Mouse (Mus musculus): ENCODE measurements around the gene Ccdc69.
"Not testable (repeated sequence)": the region's sequence is repeated elsewhere in the genome, so short reads cannot be mapped to it uniquely, and the experiment has no call there.

Ccdc69 gene

DNA sequence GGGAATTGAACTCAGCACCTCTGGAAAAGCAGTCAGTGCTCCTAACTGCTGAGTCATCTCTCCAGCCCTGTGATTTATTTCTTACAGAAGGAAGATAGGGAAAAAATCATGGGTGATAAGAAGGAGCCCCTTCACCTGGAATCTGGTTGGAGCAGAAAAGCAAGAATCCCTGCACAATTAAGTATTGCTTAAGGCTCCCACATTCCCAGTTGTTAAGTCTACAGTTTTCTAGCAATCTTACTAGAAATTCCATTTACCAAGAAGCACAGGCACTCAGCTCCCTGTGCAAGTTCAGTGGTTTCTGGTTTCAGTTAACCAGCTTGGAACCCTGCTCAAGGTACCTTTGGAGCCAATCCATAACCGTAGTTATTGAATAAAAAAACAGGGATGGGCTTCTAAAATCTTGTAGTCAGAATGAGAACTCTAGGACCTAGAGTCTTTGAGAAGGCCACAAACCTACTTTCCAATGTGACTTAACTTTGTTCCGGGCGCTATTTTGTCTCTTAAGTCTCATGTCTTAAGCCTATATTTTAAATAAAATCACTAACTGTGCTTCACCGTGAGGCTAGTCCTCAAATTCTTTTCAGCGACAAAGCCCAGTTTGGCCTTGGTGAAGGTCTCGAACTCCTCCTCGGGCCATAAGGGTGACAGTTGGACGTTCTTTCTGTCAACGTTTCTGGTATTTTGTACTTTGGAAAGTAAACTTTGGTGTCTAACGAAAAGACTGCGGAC lies 19.0 kb upstream of the Ccdc69 start:
- no peak for DNase-seq (ENCODE audit: low spot score)

DNA sequence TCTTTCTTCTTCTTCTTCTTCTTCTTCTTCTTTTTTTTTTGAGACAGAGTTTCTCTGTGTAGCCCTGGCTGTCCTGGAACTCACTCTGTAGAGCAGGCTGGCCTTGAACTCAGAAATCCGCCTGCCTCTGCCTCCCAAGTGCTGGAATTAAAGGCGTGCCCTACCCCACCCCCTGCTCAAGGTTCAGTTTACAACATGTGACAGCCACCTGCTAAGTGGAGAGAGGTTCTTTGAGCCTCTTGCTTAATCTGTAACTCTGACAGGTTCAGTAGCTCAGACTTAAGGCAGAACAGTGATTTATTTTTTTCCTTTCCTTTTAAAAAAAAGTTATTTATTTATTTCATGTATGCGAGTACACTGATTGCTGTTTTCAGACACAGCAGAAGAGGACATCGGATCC lies 18.4 kb upstream of the Ccdc69 start:
- not testable (repeated sequence) for DNase-seq (ENCODE audit: low spot score)

DNA sequence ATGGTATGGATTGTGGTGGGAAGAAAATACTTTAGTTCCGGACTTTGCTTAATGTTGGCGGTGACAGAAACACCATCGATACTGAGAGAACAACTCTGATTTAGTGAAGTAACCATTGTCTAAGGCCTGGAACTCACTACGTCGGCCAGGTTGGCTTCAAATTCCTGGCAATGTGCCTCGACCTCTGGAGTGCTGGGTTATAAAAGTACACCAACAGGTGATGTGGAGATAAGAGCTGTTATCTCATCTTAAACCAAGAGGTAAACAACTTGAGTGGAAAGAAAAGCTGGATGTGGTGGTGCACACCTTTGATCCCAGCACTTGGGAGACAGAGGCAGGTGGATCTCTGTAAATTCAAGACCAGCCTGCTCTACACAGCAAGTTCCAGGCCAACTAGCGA lies 15.2 kb upstream of the Ccdc69 start:
- no peak for DNase-seq (ENCODE audit: low spot score)

DNA sequence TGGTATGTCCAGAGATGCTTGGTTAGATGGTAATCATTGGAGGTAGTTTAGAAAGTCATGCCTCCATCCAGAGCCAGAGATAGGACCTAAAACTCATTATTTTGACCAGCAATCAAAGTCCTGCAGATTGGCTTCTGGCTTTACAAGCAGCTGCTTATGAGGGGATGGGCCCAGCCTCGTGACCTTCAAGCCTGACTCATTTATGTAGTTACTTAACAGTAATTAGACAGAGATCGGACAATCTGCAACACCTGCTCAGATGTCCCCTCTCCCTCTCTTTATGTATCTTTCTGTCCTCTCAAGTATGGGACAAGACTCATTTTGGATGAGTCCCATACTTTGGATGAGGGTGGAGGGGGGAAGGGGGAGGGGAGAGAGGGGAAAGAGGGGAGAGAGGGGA lies 12.0 kb upstream of the Ccdc69 start:
- no peak for DNase-seq (ENCODE audit: low spot score)

DNA sequence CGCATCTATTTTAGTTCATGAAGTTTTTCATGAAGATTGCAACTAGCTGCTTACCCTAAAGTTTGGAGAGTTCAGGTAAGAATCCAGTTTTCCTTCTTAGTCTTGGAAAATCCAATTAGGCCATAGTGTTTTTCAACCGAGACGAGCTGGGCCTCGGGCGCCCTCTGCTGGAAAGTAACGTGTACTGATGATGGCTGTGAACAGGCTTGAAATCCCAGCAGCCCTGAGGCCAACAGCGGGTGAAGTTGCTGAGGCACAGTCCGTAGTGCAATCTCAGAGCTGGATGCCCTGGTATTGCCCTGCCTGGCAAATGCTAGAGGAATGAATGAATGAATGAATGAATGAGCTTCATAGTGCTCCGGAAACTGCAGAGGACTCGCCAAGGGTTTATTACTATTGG lies 9.1 kb upstream of the Ccdc69 start:
- DNase-seq (ENCODE audit: low spot score), result no peak

DNA sequence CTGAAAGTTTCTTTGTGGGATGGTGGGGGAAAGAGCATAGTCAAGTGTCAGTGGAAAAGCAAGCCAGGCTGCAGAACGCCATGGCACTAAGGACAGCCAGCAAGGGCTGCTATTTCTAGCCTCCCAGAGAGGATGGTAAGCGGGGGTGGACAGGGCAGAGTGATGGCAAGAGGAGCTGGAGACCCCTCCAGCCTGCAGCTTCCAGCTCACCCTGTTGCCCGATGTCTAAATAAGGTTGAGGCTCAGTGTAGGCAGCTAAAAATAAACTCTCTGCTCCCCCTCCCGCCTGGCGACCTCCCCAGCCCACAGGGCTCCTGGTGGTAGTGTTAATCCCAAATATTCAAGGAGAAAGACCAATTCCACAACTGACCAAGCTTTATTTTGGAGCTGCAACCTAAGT lies 7.5 kb upstream of the Ccdc69 start:
- no peak for DNase-seq (ENCODE audit: low spot score)

DNA sequence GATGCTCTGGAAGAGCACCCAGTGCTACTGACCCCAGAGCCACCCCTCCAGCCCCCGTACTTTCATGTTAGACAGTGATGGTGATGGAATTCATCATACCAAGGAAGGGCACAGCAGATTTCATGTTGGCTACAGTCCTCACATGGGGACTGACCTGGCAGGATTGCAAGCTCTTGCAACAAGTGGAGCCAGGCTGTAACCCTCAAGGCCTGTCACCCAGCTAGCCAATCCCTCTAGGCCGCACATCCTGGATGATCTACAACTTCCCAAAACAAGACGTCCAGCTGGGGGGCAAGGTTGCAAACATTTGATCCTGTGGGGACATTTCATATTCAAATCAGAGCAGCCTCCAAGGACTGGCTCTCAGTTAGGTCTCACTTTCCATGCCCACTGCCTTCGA lies 6.7 kb upstream of the Ccdc69 start:
- no peak for DNase-seq (ENCODE audit: low spot score)

- no peak for DNase-seq (ENCODE audit: low spot score)
These were observed 3.3 kb upstream of the Ccdc69 start for GRCm38 (mm10) chr11:55081206-55081605.

- no peak for DNase-seq (ENCODE audit: low spot score)
These were observed 1.2 kb upstream of the Ccdc69 start for GRCm38 (mm10) chr11:55079180-55079579.

- DNase-seq (ENCODE audit: low spot score), result no peak
These were observed 571 bp upstream of the Ccdc69 start for GRCm38 (mm10) chr11:55078502-55078901.

- no peak for DNase-seq (ENCODE audit: low spot score)
These were observed 1.7 kb downstream of the Ccdc69 start for GRCm38 (mm10) chr11:55076234-55076633.

DNA sequence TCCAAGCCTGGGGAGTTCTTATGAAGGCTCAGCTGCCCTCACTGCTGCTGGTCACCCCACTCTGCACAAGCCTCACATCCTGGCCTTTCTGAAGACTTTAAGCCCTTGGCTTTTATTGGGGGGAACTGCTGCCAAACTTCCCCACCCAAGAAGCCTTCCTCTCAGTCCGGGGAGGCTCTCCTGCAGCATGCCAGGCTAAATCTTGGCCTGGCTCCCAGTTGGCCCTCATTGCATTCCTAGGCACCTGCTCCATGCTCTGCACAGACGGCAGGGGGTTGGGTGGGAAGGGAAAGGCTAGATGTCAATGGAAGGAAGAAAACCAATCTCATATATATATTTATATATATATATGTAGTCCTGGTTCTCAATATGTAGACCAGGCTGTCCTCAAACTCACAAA lies 2.3 kb downstream of the Ccdc69 start:
- no peak for DNase-seq (ENCODE audit: low spot score)

- DNase-seq (ENCODE audit: low spot score), result no peak
These were observed 4.7 kb downstream of the Ccdc69 start for GRCm38 (mm10) chr11:55073191-55073590.

DNA sequence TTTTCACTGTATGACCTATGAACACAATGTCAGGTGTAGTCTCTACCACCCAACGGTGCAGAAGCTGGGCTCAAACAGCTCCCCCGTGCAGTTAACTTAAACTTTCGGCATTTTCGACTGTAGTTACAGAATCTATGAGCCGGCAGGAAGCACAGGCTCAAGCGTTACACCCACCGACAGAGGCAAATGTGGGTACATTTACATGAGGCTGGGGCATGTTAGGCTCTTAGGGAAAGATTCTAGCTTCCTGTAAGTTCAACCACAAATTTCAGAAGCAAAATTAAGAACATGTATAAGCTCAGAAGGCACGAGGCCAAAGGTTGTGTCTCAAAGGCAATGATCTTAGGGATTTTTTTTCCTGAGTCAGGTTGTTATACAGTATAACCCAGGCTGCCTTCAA lies 5.5 kb downstream of the Ccdc69 start:
- no peak for DNase-seq (ENCODE audit: low spot score)

DNA sequence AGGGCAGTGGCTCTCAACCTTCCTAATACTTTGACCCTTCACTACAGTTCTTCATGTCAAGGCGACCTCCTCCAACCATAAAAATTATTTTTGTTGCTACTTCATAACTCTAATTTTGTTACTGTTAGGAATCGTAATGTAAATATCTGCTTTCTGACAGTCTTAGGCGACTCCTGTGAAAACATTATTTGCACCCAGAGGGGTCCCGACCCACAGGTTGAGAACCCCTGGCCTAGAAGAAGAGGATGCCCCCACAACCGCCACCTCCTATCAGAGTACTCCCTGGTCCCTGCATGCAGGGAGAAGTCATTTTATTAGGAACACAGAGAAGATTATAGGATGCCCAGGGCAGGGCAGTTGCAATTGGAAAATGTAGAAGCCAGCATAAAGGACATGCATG lies 6.6 kb downstream of the Ccdc69 start:
- DNase-seq (ENCODE audit: low spot score), result no peak

DNA sequence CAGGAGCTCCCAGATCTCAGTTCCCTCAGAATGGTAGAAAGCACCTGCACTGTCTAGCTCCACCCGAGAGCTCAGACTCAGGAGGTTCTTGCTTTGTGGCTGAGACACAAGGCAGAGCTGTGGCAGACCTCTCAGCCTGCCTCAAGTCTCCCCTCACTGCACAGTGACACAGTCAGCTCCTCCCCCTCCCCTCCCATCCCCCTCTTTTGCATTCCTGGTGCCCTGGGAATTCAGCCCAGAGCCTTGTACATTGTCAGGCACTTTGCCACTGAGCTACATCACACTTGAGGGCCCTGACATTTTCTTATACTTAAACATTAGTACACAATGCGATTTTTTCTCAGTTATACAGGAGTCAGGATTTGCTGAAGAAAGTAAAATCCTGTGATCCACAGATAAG lies 8.9 kb downstream of the Ccdc69 start:
- DNase-seq (ENCODE audit: low spot score), result no peak

- no peak for DNase-seq (ENCODE audit: low spot score)
These were observed 11.0 kb downstream of the Ccdc69 start for GRCm38 (mm10) chr11:55066921-55067320.

- no peak for DNase-seq (ENCODE audit: low spot score)
These were observed 15.1 kb downstream of the Ccdc69 start for GRCm38 (mm10) chr11:55062856-55063255.

DNA sequence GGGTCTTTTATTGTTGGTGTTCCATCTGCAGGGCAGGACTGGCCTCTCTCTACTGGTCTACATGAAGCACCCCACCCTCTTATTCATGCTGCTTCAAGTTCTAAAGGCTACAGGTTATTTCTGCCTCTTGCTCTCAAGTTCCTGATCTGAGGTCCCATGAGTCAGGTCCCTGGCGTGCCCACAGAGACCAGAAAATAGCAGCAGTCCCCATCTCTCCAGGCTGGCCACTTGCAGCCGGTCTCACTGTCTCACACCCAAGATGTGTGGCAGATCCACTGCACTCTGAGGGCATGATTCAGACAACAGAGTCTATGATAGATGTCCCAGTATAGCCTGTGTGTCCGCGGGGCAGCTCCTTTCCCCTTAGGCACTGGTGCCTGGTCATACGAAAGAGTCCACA lies 17.1 kb downstream of the Ccdc69 start:
- DNase-seq (ENCODE audit: low spot score), result no peak

GRCm38 (mm10) chr11:55057511-55057910 lies 20.4 kb downstream of the Ccdc69 start:
- no peak for DNase-seq (ENCODE audit: low spot score)

DNA sequence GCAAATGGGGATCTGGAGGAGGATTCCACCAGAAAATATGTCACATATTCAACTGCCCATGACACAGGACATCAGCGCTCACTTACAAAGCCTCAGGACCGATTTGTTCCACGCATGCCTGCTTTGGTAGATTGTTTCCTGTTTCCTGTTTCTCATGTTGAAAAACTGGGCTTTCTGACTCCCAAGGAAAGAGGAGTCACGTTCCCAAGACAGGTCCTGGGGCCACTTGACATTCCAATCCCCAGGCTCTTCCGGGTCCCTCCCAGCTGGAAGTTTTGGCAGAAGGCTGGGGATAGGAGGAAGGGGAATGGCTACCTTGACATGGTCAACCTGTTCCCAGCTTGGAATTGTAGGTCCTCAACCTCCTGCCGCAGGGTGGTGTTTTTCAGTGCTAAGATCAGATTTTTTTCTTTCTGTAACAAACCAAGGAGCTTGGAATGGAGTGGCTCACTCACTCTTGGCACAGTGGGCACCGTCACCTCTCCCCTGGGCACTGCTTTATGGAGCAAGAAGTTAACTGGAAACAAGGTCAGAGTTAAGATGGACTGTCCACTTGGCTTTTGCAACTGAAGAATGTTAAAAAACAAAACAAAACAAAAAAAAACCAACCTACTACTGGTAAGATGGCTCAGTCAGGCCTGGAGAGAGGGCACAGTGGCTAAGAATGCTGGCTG lies 27.0 kb downstream of the Ccdc69 start:
- no peak for DNase-seq (ENCODE audit: low spot score)

DNA sequence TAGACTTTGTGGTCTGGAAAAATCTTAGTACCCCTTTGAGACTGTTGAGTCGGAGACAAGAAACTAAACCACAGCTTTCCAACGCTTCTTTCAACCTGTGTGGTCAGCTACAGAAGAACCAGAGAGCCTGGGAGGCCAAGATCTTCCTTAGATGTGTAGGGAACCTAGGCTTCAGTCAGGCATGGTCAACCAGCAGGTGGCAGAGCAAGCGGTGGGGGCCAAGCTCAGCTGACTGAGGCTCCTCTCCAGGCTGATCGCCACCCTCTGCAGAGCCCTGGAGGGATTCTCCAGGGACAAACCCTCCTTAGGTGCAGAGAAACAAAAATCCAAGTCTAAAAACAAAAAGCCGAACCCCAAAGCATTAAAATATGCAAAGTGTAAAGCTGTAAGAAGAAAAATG lies 31.3 kb downstream of the Ccdc69 start:
- no peak for DNase-seq (ENCODE audit: low spot score)

GRCm38 (mm10) chr11:55041348-55041747 lies 36.6 kb downstream of the Ccdc69 start:
- DNase-seq (ENCODE audit: low spot score), result no peak

- DNase-seq (ENCODE audit: low spot score), result peak; percentile 49
These were observed 38.3 kb downstream of the Ccdc69 start for GRCm38 (mm10) chr11:55039591-55039990.
